Mouse (Mus musculus) right cerebral cortex, postnatal 36 days (tissue): ENCODE data around the gene Olfr119.
"Not testable (repeated sequence)": the region's sequence is repeated elsewhere in the genome, so short reads cannot be mapped to it uniquely, and the experiment has no call there.

Experiments
- DNase-seq, 2 experiments: peaks; one replicate each; pipeline ENCODE4 v3.0.0; 2022; ENCODE audit warnings: low spot score in 2 of 2, mixed read lengths in 1 of 2

Olfr119 gene

GRCm38 (mm10) chr17:37696264-37696663 is at the start of gene Olfr119:
Gene Olfr119, plus strand, starts transcription at chr17:37696564.
- DNase-seq = not testable (repeated sequence)

GRCm38 (mm10) chr17:37663682-37664081 is 32.7 kb upstream of the Olfr119 start, which contains the start of gene Olfr117:
Gene Olfr117, minus strand, starts transcription at chr17:37663782.
- DNase-seq = no peak

GRCm38 (mm10) chr17:37666688-37667087 is 29.7 kb upstream of the Olfr119 start, which contains the start of gene Olfr118:
Gene Olfr118, plus strand, starts transcription at chr17:37666988.
- DNase-seq = no peak

GRCm38 (mm10) chr17:37721508-37721907 is 25.1 kb downstream of the Olfr119 start, which contains the start of gene Olfr120:
Gene Olfr120, plus strand, starts transcription at chr17:37721808.
- no peak for DNase-seq

- DNase-seq = no peak
Observed at GRCm38 (mm10) chr17:37738070-37738469, 41.7 kb downstream of the Olfr119 start.
